Mouse (Mus musculus) spleen, adult 2 months (tissue): Measurements from ENCODE around the gene Macrod2.

Experiments used
- CTCF ChIP-seq: fragments of 200-500 bp; IDR thresholded peaks from 2 replicates; pipeline ENCODE4 v1.5.1; 2011; ENCODE audit warnings: mild to moderate bottlenecking, inconsistent platforms; ENCODE audit not compliant: insufficient read depth, insufficient read length, insufficient replicate concordance; ENCODE audit errors: extremely low read depth
- POLR2A ChIP-seq: fragments of 200-500 bp; IDR thresholded peaks from 2 replicates; pipeline ENCODE4 v1.6.1; 2011; ENCODE audit warnings: low read depth, low read length, inconsistent platforms

DNA sequence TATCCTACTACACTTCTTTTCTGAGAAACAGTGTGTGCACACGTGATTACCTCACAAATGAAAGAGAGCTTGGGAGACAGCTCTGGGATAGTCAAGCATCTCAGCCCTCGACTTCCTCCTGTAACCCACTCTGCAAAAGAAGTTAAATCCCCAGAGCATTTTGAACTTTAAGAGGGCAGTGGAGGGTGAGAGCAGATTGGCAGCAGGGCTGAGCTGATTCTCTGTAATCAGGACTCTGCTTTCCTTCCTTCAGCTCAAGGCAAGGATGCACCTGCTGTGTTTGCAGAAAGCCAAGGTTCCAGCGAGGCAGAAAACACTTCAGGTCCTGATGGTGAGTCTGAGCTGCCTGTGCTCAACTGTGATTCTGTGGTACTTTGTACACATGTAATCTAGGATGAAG, 1978.9 kb downstream of the Macrod2 start:
- TF ChIP-seq CTCF (no peak), POLR2A (no peak)
